Mouse (Mus musculus) thymus, adult 2 months (tissue): ENCODE results near the gene Eif6. TPM values are rescaled to one million over a fixed set of nuclear protein-coding genes. Genes with fewer than 3 reads are reported as not detected.

Experiments
- DNase-seq: peaks from one replicate; pipeline ENCODE4 v3.0.0; 2021
- H3K27ac ChIP-seq: fragments of 200-500 bp; 2 replicates; pipeline ENCODE4 v1.5.1; 2012; ENCODE audit warnings: low read length, control low read depth; ENCODE audit not compliant: control insufficient read depth, insufficient read depth
- H3K27me3 ChIP-seq: fragments of 200-500 bp; 2 replicates; pipeline ENCODE4 v1.6.1; 2012; ENCODE audit warnings: mild to moderate bottlenecking, low read length, moderate library complexity, mixed read lengths; ENCODE audit not compliant: control insufficient read depth, insufficient read depth
- H3K36me3 ChIP-seq: fragments of 200-500 bp; 2 replicates; pipeline ENCODE4 v1.6.1; 2012; ENCODE audit warnings: mild to moderate bottlenecking, low read length, moderate library complexity; ENCODE audit not compliant: control insufficient read depth, insufficient read depth
- H3K4me1 ChIP-seq: fragments of 200-500 bp; replicated peaks from 2 replicates; pipeline ENCODE4 v1.6.1; 2012; ENCODE audit warnings: low read length; ENCODE audit not compliant: control insufficient read depth, insufficient read depth
- H3K4me3 ChIP-seq: fragments of 200-500 bp; 2 replicates; pipeline ENCODE4 v1.5.1; 2012; ENCODE audit warnings: mild to moderate bottlenecking, low read length, control low read depth, moderate library complexity; ENCODE audit not compliant: control insufficient read depth, insufficient read depth
- CTCF ChIP-seq: fragments of 200-500 bp; IDR thresholded peaks from 2 replicates; pipeline ENCODE4 v1.5.1; 2012; ENCODE audit warnings: mild to moderate bottlenecking, control low read depth, low read length, moderate library complexity, borderline replicate concordance; ENCODE audit not compliant: control insufficient read depth, poor library complexity, insufficient read depth; ENCODE audit errors: extremely low read depth
- POLR2A ChIP-seq: fragments of 200-500 bp; IDR thresholded peaks from 2 replicates; pipeline ENCODE4 v1.6.1; 2012; ENCODE audit warnings: mild to moderate bottlenecking, low read length, control low read depth, moderate library complexity; ENCODE audit not compliant: control insufficient read depth, poor library complexity, insufficient read depth; ENCODE audit errors: extremely low read depth
- WGBS: fragments of 180-500 bp; shearing (Covaris S2); methylation state at CpG from one replicate; pipeline ENCODE4 v1.1.7; 2018; 5-methylcytosine and 5-hydroxymethylcytosine counted together
- polyA plus RNA-seq: library from polyadenylated mRNA; depleted of rRNA; stranded (reverse); fragments of >200 nt; gene quantifications from 2 replicates; pipeline ENCODE4 v1.2.3, GENCODE M21; 2012

Eif6 gene
- polyA plus RNA-seq, 1 experiment: 174 TPM

GRCm38 (mm10) chr2:155819392-155819448, 7.5 kb downstream of the Eif6 start, which contains the start of gene BC029722:
BC029722 (minus strand) TSS chr2:155819426.
- H3K4me1 ChIP-seq: peaks cover 11% of the 10 kb centered on the region
- no peak for DNase-seq
- peaks cover 22% of the 10 kb centered on the region for H3K36me3 ChIP-seq
- H3K27ac ChIP-seq: no peak within 1 kb of the TSS
- H3K4me3 ChIP-seq: peak within 1 kb of the TSS; percentile 88
- TF ChIP-seq POLR2A (no peak), CTCF (no peak)
- no peaks in the 10 kb centered on the region for H3K27me3 ChIP-seq

- Histone ChIP-seq H3K36me3 (peaks cover 22% of the 10 kb centered on the region), H3K27ac (no peak overlapping the region), H3K27me3 (no peaks in the 10 kb centered on the region), H3K4me1 (peaks cover 11% of the 10 kb centered on the region), H3K4me3 (peak overlapping the region; percentile 88)
- DNase-seq: peak; percentile 94
- peak; percentile 85 for TF ChIP-seq POLR2A
- no peak for TF ChIP-seq CTCF
- WGBS: under 1% methylated on average over 37 of the region's 37 CpGs
These were observed 7.9 kb downstream of the Eif6 start for GRCm38 (mm10) chr2:155818596-155819391.

- no peak for TF ChIP-seq CTCF
- TF ChIP-seq POLR2A: no peak
- no peak for DNase-seq
These were observed 9.2 kb downstream of the Eif6 start for GRCm38 (mm10) chr2:155817301-155818245.

GRCm38 (mm10) chr2:155816179-155816578, 10.5 kb downstream of the Eif6 start:
- no peaks in the 10 kb centered on the region for H3K27me3 ChIP-seq
- DNase-seq: no peak
- no peak overlapping the region for H3K4me3 ChIP-seq
- WGBS: 100% methylated on average over 1 of the region's 1 CpGs
- TF ChIP-seq POLR2A (no peak), CTCF (no peak)
- H3K4me1 ChIP-seq: peaks cover 11% of the 10 kb centered on the region
- H3K36me3 ChIP-seq: no peaks in the 10 kb centered on the region
- no peak overlapping the region for H3K27ac ChIP-seq

More at GRCm38 (mm10) chr2:155817301-155818245, 9.2 kb downstream of the Eif6 start:
- 85% methylated on average over 10 of the region's 10 CpGs for WGBS
- peaks cover 11% of the 10 kb centered on the region for H3K4me1 ChIP-seq
- H3K4me3 ChIP-seq: no peak overlapping the region
- H3K36me3 ChIP-seq: peaks cover 12% of the 10 kb centered on the region
- H3K27ac ChIP-seq: no peak overlapping the region
- no peaks in the 10 kb centered on the region for H3K27me3 ChIP-seq

GRCm38 (mm10) chr2:155814829-155815228, 11.9 kb downstream of the Eif6 start:
- WGBS: 38% methylated on average over 5 of the region's 5 CpGs
- peaks cover 10% of the 10 kb centered on the region for H3K4me1 ChIP-seq
- no peaks in the 10 kb centered on the region for H3K36me3 ChIP-seq
- H3K27me3 ChIP-seq: no peaks in the 10 kb centered on the region
- H3K4me3 ChIP-seq: no peak overlapping the region
- TF ChIP-seq POLR2A: no peak
- no peak for TF ChIP-seq CTCF
- H3K27ac ChIP-seq: no peak overlapping the region
- DNase-seq: no peak

GRCm38 (mm10) chr2:155812637-155813036, 14.1 kb downstream of the Eif6 start:
- DNase-seq: no peak
- WGBS: 94% methylated on average over 4 of the region's 4 CpGs
- Histone ChIP-seq H3K27ac (no peak overlapping the region), H3K4me3 (no peak overlapping the region), H3K36me3 (no peaks in the 10 kb centered on the region), H3K27me3 (no peaks in the 10 kb centered on the region), H3K4me1 (no peaks in the 10 kb centered on the region)
- no peak for TF ChIP-seq POLR2A

- Histone ChIP-seq H3K27me3 (no peaks in the 10 kb centered on the region), H3K4me1 (no peaks in the 10 kb centered on the region), H3K27ac (no peak overlapping the region), H3K4me3 (no peak overlapping the region), H3K36me3 (no peaks in the 10 kb centered on the region)
- TF ChIP-seq CTCF: peak; percentile 62; the same call in 1 of the 2 replicates
- TF ChIP-seq POLR2A: no peak
- peak; percentile 82 for DNase-seq
- WGBS: 48% methylated on average over 16 of the region's 16 CpGs
These were observed 14.8 kb downstream of the Eif6 start for GRCm38 (mm10) chr2:155811821-155812396.
